Mouse (Mus musculus) telencephalon, adult 2 months (tissue): ENCODE measurements at regions not wholly inside any gene's neighbourhood (a gene's known extent, or its start where the extent isn't known, plus 50 kb on each side); places are given as distances from the start of the nearest gene placed in this dataset.
A peak's percentile ranks its signal among the peaks of the same experiment; 100 is the strongest.

ENCODE experiments used
- DNase-seq: peaks from one replicate; pipeline ENCODE4 v3.0.0-alpha.2; 2011; ENCODE audit warnings: low read depth, low spot score

- DNase-seq: no peak
Measured at GRCm38 (mm10) chr2:72541246-72541645, 65.3 kb downstream of the Cdca7 start.

DNA sequence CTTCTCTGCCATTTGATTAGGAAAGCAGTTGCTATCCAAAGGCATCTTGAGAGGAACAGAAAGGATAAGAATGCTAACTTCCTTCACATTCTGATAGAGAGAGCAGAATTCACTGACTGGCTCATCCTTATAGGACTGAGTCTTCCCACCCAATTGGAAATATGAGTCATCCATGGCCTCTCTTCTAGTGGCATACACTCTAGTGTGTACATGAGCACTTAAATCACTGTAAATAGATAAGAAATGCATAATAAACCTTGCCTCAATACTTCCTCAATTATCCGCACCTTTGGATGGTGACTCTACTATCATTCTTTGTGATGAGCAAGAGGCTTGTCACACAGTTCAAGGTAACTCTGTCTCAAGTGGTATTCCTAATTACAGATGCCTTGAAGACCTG, 69.5 kb downstream of the Cdca7 start:
- DNase-seq: no peak

- DNase-seq: no peak
Measured at GRCm38 (mm10) chr2:72546476-72546875, 70.5 kb downstream of the Cdca7 start.

- DNase-seq: no peak
Measured at GRCm38 (mm10) chr2:72546963-72547362, 71.0 kb downstream of the Cdca7 start.

DNA sequence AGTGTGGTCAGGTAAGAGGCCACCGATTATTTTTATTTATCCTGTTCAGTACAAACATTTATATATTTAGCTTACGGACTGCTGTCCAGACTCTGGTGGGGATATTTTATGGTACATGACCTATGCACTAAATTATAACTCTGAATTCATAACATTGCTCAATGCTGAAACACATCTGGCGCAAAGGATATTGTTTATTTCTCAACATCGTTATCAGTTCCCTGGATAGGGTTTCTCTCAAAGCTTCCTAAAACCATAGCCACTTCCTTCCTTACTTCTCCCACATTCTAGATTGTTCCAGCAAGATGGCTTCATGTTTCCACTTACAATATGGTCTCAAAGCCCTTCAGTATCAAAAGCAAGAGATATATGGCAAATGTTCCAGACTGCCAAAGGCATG, 75.3 kb downstream of the Cdca7 start:
- DNase-seq: no peak

GRCm38 (mm10) chr2:72554603-72555002, 78.6 kb downstream of the Cdca7 start:
- no peak for DNase-seq

- no peak for DNase-seq
Measured at GRCm38 (mm10) chr2:72555116-72555515, 79.2 kb downstream of the Cdca7 start.

DNA sequence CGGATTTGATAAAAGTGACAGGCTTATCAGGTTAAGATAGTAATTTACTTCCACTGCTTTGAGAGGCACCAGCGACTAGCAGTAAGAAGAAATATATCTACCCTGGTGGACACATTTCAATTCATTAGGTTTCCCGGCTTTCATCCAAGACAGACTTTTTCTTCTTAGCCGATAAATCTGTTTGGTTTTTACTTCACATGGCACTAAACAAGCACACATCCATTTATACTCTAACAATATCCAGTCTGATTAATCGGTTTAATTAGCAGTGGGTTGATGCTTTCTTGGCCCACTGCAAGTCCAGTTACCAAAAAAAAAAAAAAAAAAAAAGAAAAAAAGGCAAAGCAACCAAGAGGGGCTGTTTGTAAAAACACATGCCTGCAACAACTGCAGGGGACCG, 79.6 kb downstream of the Cdca7 start:
- DNase-seq: no peak

GRCm38 (mm10) chr2:72556064-72556821, 80.3 kb downstream of the Cdca7 start:
- no peak for DNase-seq

- no peak for DNase-seq
Measured at GRCm38 (mm10) chr2:72557161-72557560, 81.2 kb downstream of the Cdca7 start.

DNA sequence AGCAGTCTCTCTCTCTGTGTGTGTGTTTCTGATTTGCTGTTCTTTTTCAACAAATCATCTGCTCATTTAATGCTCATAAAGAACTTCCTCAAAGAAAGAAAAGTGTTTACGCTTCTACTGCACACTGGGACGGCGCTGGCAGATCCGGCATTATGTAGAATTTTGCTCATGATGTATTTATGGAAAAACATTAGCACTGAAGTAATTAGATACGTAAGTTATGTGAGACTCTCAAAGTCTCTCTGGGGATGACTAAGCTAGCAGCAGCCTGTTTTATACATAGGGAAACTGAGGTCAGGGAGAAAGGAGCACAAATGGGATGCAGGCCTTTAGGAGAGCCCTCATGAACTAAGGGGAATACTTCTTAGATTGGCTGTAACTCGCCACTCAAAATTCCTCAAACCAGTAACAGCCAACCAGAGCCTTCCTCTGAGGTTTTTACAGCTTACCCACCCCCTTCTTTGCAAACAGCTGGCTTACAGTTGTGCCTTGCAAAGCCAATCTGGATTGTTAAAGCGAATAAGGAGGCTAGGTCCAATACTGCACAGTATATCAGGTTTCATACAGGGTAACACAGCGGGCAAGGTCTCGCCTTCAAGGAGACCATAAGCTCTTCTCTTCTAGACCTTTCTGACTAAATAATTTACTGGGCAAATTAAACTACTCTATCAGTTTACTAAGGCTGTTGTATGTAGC, 81.8 kb downstream of the Cdca7 start:
- DNase-seq: no peak

- DNase-seq: no peak
Measured at GRCm38 (mm10) chr2:72561383-72561782, 85.4 kb downstream of the Cdca7 start.

GRCm38 (mm10) chr2:72578322-72578721, 102.4 kb downstream of the Cdca7 start:
- DNase-seq: no peak

GRCm38 (mm10) chr2:72581136-72581535, 105.2 kb downstream of the Cdca7 start:
- DNase-seq: no peak

- peak; percentile 91 for DNase-seq
Measured at GRCm38 (mm10) chr2:72588814-72589213, 112.9 kb downstream of the Cdca7 start.

GRCm38 (mm10) chr2:72592011-72592410, 116.1 kb downstream of the Cdca7 start:
- no peak for DNase-seq

DNA sequence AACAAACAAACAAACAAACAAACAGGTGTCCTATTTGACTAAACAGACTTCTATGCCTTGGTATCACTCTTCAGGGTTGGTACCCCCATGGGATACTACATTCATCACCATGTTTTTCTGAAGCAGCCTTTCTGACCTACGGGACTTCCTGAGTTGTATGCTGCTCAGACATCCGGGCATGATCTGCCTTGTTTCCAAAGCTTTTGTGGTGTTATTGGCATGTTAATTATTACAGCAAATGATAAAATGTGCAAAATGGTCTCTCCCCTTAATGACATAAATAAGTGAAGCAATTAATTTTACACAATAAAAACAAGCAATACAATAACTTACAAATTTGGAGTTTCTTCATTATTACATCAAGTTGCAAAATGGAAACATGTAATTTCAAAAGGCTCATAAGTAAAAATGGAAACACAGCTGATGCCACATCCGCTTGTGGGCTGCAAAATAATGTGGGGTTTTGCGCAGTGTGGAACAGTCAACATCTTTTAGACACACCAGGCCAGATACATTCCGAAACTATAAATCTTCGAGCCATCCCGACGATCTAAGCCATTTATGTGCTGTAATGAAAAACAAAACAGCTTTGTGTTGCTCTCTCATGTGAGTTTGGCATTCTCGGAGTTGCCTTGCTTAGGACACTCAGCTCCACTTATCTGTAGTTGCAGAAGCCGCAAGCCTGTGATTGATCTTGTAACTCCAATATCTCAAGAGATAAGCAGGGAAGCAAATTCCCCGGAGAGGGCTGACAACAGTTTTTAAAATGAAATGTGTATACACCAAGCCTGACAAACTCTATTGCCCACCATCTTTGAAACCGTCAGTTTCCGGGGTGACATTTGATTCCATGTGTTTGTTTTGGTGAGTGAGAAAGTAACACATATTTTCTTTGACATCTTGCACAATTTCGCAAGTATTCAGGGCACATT, 121.3 kb downstream of the Cdca7 start:
- DNase-seq: no peak

DNA sequence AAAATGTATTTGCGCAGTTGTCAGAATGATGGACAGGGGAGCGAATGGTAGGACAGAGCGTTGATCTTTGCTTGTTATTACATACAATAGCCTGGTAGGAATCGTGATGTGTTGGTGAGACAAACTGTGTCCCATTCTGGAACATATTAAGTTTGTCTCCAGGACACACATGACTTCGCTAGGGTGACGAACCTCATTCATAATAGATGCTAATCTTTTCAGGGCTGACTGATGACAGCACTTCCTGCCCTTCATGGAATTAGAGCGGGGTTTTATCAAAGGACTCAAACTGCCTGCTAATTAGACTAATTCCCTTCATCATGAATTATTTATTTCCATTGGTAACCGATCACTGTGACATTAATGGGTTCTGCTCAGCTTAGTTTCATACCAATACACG, 122.0 kb downstream of the Cdca7 start:
- no peak for DNase-seq

- no peak for DNase-seq
Measured at GRCm38 (mm10) chr2:72600723-72601122, 124.8 kb downstream of the Cdca7 start.

DNA sequence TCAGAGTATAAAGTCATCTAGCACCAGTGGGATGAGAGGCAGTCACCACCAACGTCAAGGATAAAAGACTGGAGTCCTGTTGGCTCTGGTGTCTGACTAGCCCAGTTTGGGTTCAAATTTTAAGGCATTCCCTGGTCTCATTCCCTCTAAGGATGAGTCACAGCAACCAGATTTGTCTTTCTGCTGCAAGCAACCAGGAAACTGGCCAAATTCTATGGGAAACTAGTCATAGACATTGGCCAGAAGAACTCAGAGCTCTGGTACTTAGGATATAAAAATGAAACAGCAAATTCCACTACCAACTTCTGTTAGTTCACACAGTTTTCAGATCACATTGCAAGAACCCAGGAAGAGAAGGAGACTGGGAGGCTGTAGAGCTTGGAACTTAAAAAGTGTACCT, 126.2 kb downstream of the Cdca7 start:
- peak; percentile 86 for DNase-seq

GRCm38 (mm10) chr2:72612221-72612620, 136.3 kb downstream of the Cdca7 start:
- DNase-seq: no peak

- no peak for DNase-seq
Measured at GRCm38 (mm10) chr2:72614256-72614655, 138.3 kb downstream of the Cdca7 start.
